Mouse (Mus musculus): Measurements from ENCODE around the gene Sh3gl1. TPM values are rescaled to one million over a fixed set of nuclear protein-coding genes. Genes with fewer than 3 reads are reported as not detected.

The Sh3gl1 gene
- total RNA-seq, 2 experiments from 2014 or later: 13.6 to 35.7 TPM

DNA sequence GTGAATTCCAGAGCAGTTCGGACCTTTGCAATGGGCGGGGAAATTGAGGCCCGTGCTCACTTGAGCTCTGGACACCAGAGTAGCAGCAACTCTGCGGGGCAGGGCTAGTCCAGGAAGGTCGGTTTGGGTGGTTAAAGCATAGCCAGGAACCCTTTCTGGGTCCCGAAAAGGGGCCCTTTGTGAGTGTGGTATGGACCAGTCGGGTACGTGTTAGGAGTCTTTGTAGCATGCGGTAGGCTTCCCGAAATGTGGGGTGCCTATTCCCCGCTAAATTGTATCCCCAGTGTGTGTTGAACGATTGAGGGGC lies 4.4 kb upstream of the Sh3gl1 start:
- no peak for ATAC-seq (replicated peaks; ENCODE audit: low FRiP score, low TSS enrichment, poor library complexity, severe bottlenecking)

DNA sequence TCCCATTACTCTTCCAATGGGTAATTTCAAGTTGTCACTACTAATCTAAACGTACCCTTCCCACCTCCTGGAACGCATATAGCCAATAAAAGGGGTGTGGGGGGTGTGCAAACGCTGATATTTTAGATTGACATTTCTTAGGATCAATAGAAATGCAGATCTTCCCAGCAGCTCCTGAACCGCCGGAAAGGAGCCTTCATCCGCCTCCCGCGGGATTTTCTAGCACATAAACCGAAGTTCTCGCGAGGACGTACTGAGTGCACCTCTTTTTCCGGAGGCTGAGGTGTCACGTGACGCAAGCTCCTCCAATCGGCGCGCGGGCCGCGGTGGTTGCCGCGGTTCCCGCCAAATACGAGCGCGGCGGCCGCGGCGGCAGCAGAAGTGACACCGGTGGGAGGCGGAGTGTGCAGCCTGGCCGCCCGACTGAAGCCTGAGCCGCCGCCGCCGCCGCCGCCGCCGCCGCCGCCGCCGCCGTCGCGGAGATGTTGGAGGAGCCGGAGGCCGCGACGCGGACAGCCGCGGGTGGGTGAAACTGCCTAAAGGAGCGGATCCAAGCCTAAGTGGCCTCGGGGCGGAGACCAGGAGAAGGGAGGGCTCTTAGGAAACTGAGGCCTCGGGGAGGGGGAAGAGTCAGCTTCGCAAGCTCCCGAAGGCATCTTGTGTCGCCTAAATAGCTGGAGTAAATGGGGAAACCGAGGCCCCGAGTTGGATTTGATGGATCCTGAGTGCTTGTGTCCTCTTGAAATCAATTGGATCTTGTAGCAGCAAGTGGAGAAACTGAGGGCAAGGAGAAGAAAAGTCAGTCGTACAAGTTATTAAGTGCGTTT lies 3.8 kb upstream of the Sh3gl1 start, which contains the start of gene Chaf1a:
Chaf1a (plus strand) TSS at position 410 of the 827 bp plus-strand sequence.
- ATAC-seq (replicated peaks; ENCODE audit: low FRiP score, low TSS enrichment, poor library complexity, severe bottlenecking): peak; percentile 76

DNA sequence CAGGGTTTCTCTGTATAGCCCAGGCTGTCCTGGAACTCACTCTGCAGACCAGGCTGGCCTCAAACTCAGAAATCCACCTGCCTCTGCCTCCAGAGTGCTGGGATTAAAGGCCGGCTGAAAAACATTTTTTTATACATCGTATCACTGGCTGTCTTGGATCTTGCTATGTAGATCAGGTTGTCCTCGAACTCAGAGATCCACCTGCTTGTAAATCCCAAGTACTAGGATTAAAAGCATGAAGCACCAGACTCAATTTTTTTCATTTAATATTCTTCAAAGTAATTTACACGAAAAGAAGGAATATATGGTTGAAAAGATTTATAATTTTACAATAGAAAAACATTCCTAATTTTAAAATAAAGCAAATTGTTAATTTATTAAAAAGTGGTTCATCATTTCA lies 2.9 kb upstream of the Sh3gl1 start:
- no peak for ATAC-seq (replicated peaks; ENCODE audit: low FRiP score, low TSS enrichment, poor library complexity, severe bottlenecking)

DNA sequence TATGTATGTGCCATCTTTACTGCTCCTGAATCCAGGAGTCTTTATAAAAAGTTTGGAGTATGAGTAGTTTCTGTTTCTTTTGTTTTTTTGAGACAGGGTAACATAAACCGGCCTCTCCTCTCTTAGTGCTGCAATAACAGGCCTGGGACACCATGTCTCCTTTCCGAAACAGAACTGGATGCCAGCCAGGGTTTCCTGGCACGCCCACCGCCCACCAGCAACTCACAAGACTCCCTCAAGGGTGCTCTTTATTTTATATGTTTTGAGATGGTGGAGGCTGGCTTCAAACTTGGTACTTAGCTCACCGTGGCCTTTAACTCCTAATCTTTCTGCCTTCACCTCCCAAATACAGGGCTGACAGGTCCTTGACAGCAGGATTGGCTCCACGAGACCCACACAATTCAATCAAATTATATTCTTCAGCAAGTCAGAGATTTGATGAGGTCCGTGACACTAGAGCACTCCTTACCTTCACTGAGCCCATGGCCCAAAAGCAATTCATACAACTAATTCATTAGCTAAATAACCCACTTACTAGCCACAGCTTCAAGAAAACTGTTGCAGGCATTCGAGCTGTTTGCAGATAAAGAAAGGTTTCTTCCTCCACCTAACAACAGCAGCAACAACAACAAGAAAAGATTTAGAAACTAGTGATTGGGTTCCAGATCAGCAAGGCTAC lies 2.3 kb upstream of the Sh3gl1 start:
- no peak for ATAC-seq (replicated peaks; ENCODE audit: low FRiP score, low TSS enrichment, poor library complexity, severe bottlenecking)

DNA sequence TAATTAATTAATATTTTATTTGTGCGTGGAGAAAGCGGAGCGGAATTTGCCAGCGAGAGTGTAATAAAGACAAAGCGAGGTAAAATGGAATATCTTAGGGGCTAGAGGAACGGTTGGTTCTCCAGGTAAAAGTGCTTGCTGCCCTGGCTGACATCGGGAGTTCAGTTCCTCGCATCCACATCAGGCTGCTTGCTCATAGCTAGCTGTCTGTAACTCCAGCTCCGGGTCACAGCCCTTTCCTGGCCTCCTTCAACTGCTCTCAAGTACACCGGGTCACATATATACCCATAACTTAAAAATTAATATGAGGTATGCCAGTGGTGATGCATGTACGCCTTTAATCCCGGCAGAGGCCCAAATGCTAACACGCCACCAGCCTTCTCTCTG lies 459 bp upstream of the Sh3gl1 start:
- no peak; the same call in 1 of the 2 replicates for ATAC-seq (replicated peaks; ENCODE audit: low FRiP score, low TSS enrichment, poor library complexity, severe bottlenecking)

DNA sequence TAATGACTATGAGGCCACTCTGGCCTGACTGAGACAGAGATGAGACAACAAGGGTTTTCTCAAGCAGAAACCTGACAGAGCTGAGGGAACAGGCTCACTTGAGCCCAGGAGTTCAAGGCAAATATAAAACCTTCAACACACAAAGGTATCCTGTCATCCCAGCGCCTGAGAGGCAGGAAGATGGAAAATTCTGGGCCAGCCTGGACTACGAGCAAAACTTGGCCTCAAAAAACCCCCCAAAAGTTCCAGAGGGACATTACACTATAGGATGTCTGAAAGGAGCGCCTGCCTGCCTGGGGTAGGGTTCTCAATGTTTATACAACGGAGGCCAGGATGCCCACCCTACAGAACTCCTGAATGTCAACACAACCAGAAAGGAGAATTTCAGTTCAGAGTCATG lies 1.2 kb downstream of the Sh3gl1 start:
- no peak for ATAC-seq (replicated peaks; ENCODE audit: low FRiP score, low TSS enrichment, poor library complexity, severe bottlenecking)

DNA sequence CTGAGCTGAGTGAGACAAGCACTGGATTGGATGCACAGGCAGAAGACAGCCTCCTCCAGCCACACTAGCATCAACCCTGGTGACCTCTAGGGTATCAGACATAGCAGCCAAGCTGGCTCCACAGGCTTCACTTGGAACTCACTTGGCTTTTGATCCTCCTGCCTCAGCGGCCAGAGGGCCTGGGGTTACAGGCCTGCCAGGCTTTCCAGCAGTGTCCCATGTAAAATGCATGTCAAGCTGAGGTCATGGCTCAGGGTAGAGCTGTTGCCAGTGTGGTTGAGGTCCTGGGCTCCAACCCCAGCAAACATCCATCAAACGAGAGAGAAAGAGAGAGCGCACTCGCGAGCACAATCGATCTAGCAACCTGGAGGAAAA lies 1.7 kb downstream of the Sh3gl1 start:
- ATAC-seq (replicated peaks; ENCODE audit: low FRiP score, low TSS enrichment, poor library complexity, severe bottlenecking): no peak

DNA sequence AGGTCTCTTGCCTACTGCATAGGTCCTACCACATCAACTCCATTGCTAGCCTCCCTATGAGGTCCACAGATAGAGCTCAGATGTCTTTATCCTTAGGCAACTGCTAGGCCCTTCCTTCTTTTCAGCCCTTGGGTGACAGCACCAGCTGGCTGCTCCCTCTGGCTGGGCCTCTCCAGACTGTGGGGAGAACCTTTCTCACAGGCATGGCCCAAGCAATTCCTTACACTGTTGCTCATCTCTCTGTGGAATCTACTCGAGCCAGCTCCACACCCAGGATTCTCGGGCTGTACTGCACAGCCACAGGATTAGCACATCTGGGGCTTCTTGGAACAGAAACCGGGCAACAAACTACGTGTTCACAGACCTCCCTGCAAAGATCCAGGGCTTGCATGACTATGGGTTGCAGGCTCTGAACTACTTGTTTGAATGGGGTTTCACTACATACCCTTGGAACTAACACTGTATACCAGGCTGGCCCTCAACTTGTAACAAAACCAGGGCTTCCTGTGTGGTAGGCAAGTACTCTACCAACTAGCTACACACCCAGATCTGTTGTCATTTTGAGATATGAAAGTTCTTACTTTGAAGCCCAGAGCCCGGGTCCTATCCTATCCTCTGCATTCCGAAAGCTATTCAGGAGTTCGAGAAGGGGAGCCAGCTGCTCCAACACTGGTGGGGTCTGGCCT lies 2.3 kb downstream of the Sh3gl1 start:
- no peak for ATAC-seq (replicated peaks; ENCODE audit: low FRiP score, low TSS enrichment, poor library complexity, severe bottlenecking)

DNA sequence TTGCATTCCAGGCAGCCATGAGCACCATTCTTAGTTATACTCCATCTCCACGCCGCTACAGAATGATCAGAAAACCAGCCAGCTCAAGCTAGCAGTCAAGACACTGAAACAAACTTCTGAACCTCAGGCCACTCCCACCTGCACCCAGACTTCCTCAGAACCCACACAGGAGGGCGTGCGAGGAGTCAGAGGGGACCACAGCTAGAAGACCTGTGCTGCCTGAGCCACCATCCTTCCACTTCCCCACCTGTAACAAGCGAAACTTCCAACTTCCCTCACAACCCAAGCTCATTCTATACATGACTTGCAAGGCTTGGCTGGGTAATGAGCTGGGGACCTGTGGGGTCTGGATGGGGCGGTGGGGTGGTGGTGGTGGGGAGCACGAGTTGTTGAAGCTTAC lies 3.6 kb downstream of the Sh3gl1 start:
- no peak for ATAC-seq (replicated peaks; ENCODE audit: low FRiP score, low TSS enrichment, poor library complexity, severe bottlenecking)

DNA sequence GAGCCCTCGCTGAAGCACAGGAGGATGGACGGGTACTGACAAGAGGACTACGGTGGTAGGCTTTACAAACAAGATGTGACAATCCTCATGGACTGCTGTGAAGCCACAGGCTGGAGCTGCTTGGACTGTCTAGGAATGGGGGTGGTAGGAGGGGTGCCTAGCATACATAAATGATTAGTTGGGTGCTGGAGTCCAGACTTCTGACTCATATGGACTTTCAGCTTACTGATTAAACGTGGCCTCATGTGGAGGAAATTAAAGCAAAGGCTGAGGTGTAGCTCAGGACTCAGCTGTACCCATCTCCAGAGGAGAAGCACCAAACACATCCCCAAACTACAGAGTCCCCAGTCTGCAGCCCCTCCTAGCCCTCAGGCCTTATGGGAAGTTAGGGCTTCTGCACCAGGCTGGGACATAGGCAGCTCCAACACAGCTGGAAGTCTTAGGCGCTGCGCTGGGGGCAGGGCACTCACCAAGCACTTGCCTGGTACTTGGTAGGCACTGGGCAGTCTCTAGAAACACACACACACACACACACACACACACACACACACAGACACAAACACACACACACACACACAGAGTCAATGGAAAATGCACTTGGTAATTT lies 4.2 kb downstream of the Sh3gl1 start:
- ATAC-seq (replicated peaks; ENCODE audit: low FRiP score, low TSS enrichment, poor library complexity, severe bottlenecking): no peak

DNA sequence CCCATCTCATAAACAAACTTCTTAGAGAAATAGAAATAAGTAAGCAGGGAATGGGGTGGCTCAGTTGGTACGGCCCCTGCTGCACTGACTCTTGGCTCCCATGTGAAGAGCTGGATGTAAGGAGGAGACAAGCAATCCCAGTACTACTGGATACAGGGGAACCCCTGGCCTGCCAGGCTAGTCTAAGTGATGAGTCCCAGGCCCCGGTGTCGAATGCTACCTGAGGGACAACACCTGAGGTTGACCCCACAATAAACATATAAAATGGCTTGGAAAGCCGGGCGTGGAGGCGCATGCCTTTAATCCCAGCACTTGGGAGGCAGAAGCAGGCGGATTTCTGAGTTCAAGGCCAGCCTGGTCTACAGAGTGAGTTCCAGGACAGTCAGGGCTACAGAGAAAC lies 5.0 kb downstream of the Sh3gl1 start:
- ATAC-seq (replicated peaks; ENCODE audit: low FRiP score, low TSS enrichment, poor library complexity, severe bottlenecking): no peak

DNA sequence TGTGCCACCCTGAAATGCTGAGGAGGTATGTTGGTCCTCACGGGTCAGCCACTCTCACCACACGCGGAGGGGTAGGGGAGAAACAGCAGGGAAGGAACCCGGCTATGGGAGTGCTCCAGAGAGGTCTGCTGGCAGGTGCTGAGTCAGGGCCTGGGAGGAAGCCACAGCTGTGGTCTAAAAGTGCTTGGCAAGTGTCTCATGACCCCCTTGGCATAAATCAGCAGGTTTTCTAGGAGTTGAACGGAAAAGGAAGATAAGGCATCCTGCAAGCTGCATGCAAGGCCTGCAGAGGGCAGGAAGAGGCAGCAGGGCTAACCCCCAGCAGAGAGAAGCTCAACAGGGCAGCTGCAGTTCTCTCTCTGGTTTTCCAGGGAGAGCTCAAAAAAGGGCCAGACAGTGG lies 5.5 kb downstream of the Sh3gl1 start:
- ATAC-seq (replicated peaks; ENCODE audit: low FRiP score, low TSS enrichment, poor library complexity, severe bottlenecking): peak; percentile 73

DNA sequence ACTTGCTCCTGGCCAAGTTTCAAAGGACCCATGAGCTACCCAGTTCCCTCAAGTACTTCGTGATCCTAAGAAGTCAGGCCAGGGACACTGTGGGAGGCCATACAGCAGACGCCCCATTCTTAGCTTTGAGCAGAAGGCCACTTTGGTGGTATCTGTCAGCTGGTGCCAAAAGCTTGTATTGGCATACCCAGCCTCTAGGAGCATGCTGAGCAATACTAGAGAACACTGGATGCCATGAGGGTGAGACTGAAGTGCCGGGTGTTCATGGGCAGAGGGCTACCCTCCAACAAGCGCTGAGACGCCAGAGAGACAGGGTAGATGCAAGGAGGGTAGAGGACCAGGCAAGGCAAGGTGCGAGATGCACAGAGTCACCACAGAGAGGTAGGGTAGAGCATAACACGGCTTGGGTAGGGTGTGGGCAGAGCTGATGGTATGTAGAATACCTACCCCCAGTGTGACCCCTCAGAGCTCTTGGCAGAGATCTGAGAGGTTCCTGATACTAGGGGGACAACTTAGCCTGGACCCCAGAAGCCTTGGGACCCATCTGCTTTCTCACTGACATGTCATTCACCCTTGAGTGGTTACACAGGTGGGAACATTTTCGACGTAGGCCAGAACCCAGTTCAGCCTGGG lies 6.1 kb downstream of the Sh3gl1 start:
- ATAC-seq (replicated peaks; ENCODE audit: low FRiP score, low TSS enrichment, poor library complexity, severe bottlenecking): peak; percentile 1

DNA sequence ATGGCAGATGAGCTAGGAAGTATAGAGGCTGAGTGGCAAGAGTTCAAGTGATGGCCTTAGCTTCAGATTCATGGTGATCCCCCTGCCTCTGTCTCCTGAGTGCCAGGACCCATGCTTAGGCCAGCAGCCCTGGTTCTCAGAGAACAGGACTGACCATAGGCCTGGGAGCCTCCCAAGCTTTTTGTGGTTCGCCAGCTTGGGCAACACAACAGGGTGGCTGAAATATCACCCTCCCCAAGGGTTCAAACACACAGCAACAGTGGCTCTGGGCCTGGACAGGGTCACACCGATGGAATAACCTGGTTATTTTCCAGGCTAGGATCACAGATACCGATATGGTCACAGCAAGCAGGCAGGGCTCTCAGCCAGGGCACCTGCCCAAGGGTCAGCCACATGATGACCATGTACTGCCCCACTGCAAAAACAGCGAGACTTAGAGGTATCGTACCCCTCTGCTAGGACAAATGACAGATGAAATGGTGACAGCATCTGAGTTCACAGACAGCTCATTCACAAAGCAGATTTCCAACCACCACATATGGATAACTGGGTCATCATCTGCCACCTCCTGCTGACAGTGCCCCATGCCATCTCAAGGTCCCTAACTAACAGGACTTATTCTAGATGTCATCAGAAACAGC lies 8.5 kb downstream of the Sh3gl1 start:
- no peak for ATAC-seq (replicated peaks; ENCODE audit: low FRiP score, low TSS enrichment, poor library complexity, severe bottlenecking)

DNA sequence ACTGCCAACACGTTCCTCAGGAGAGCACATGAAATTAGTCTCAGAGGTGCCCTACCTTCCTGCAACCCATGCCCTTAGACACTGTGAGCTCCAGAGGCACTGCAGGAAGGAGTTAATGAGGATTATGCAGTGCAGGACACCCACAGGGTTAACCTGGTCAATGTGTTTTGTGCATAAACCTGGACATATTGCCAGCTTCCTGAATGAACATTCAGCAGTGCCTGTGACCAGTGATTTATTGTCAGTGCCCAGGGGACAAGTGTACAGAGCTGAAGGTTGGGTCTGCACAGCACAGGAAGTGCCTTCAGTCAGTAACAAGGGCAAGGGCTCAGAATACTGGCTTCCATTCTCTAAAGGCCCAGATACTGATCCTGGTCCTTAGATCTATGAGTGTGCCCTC lies 9.6 kb downstream of the Sh3gl1 start:
- no peak for ATAC-seq (replicated peaks; ENCODE audit: low FRiP score, low TSS enrichment, poor library complexity, severe bottlenecking)

DNA sequence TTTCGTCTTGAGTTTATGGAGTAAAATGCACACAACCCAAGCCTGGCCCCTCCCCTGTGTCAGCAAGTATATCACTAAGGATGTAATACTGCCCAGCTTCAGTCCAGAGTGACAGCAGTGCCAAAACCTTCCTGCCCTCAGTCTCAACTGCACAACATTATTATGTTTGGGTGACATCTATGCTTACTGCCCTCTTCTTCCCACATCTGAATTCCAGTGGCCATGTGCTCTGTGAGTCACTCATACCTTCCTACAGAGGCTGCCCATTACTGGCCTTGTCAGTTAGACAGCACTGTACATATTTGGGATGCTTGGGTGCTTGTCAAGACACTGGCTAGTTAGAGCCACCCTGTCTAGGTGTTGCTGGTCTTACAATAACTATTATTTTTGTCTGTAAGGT lies 10.1 kb downstream of the Sh3gl1 start:
- no peak for ATAC-seq (replicated peaks; ENCODE audit: low FRiP score, low TSS enrichment, poor library complexity, severe bottlenecking)

DNA sequence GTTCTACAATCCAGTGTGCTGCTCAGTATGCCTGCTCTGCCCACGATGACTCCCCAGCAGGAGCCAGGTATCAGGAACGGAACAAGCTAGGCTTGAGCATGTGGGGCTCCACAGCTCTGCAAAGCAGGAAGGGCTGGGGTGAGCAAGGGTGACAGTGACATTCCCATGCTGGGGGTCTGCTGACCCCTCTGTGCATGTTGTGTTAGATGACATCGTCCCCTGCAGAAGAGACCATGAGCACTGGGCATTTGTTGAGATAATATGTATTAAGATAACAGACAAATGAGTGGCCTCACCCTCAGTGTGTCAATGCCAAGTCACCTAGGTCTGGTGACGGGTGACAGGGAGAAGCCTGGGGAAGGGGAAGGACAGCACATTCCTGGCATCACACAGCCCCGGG lies 11.5 kb downstream of the Sh3gl1 start:
- ATAC-seq (replicated peaks; ENCODE audit: low FRiP score, low TSS enrichment, poor library complexity, severe bottlenecking): no peak

DNA sequence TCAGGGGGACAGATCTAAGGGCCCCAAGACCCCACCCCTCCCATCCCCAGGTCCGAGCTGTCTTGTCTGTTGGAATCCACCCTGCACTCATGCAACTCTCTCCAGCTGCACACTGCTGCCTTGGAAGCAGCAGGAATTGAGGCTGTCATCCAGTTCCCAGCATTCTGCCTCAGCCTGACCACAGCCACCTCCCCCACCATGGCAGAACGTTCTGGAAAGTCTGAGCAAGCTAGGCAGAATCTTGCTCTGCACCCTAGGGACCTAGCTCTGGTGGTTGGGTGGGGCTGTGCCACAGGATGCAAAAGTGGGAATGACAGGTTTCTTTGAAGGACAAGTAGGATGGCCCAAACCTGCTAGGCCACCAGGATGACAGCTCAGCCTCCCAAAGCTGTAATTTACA lies 12.0 kb downstream of the Sh3gl1 start:
- ATAC-seq (replicated peaks; ENCODE audit: low FRiP score, low TSS enrichment, poor library complexity, severe bottlenecking): no peak

DNA sequence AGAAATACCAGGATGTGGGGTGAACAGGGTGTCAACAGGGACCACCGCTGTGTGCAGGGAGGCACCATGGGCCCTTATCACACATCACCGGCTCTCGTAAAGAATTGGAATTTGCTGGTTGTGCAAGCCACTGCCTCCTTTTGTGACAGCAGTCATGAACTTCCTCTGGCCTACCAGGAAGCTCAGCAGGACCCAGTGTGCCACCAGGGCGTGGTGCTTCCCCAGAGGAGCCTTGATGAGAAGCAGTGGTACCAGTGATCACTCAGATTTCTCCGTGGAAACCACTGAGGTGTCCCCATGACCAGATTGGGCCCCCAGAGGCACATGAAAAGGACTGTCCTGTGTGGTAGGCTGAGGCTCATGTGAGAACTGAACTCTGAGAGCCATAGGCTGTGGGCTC lies 13.0 kb downstream of the Sh3gl1 start:
- ATAC-seq (replicated peaks; ENCODE audit: low FRiP score, low TSS enrichment, poor library complexity, severe bottlenecking): no peak

DNA sequence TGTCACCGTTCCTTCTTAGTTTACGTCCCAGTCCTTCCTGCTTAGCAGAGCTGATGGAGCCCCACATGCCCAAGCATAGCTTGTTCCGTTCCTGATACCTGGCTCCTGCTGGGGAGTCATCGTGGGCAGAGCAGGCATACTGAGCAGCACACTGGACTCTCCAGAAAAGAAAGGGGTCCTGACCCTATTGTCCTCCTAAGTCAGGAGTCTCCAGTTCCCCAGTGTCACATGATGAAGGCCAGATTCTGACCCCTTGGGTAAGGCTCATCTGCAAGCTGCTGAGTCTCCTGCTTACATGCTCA lies 13.5 kb downstream of the Sh3gl1 start:
- no peak for ATAC-seq (replicated peaks; ENCODE audit: low FRiP score, low TSS enrichment, poor library complexity, severe bottlenecking)
